Mouse (Mus musculus): ENCODE measurements around the gene Arvcf.

GRCm38 (mm10) chr16:18395620-18396036, 47.6 kb downstream of the Arvcf start:
- TF ChIP-seq CTCF (IDR thresholded peaks at IDR 0.05; ENCODE audit: low read depth, low read length) = no peak
- TF ChIP-seq POLR2A (IDR thresholded peaks at IDR 0.05; ENCODE audit: extremely low read depth, insufficient read depth, low read length) = no peak
